Mouse (Mus musculus) macrophage (primary cell): ENCODE measurements around the gene Kat7. TPM values are rescaled to one million over a fixed set of nuclear protein-coding genes. Genes with fewer than 3 reads are reported as not detected.

ENCODE experiments used
- H3K27ac ChIP-seq: fragments of 350-480 bp; formaldehyde crosslinking; 2 replicates; pipeline ENCODE4 v1.9.0; 2021
- H3K36me3 ChIP-seq: fragments of 350-480 bp; formaldehyde crosslinking; 2 replicates; pipeline ENCODE4 v1.9.0; 2021; ENCODE audit errors: inconsistent target
- H3K4me3 ChIP-seq: fragments of 350-480 bp; formaldehyde crosslinking; 2 replicates; pipeline ENCODE4 v1.9.0; 2021; ENCODE audit errors: inconsistent target
- H3K79me2 ChIP-seq: fragments of 350-480 bp; formaldehyde crosslinking; 2 replicates; pipeline ENCODE4 v1.9.0; 2021; ENCODE audit errors: inconsistent target
- WGBS: methylation state at CpG from one replicate; pipeline ENCODE4 v1.1.7; 2026; ENCODE audit warnings: inconsistent platforms; ENCODE audit not compliant: missing documents; 5-methylcytosine and 5-hydroxymethylcytosine counted together
- polyA plus RNA-seq: library from polyadenylated mRNA; stranded (reverse); fragments of 250-400 nt; gene quantifications from 3 replicates; pipeline ENCODE4 v1.2.4, GENCODE M21; 2018; ENCODE audit warnings: inconsistent platforms

Kat7 gene
- polyA plus RNA-seq, 1 experiment from 2014 or later: 38.3 TPM

DNA sequence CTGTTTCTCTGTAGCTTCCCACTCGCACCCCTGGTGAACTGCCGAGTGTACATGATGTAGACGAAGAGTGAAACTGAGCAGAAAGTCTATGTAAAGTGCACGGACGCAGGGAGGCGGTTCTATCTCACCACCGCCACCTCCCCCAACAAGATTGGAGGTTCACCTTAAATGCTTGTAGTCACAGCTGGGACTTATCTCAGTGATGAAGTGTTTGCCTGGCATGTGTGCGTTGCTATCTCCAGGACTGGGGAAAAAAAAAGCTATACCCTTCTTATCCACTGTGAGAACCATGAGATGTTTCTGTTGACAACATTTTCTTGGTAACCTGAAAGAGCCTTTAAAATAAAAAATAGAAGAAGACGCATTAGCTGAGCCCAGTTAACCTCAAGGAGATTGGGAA, 8.1 kb upstream of the Kat7 start:
- H3K36me3 ChIP-seq: no peaks in the 10 kb centered on the region
- H3K4me3 ChIP-seq: no peak overlapping the region
- 96% methylated on average over 9 of the region's 9 CpGs for WGBS
- no peak overlapping the region for H3K27ac ChIP-seq
- no peaks in the 10 kb centered on the region for H3K79me2 ChIP-seq

DNA sequence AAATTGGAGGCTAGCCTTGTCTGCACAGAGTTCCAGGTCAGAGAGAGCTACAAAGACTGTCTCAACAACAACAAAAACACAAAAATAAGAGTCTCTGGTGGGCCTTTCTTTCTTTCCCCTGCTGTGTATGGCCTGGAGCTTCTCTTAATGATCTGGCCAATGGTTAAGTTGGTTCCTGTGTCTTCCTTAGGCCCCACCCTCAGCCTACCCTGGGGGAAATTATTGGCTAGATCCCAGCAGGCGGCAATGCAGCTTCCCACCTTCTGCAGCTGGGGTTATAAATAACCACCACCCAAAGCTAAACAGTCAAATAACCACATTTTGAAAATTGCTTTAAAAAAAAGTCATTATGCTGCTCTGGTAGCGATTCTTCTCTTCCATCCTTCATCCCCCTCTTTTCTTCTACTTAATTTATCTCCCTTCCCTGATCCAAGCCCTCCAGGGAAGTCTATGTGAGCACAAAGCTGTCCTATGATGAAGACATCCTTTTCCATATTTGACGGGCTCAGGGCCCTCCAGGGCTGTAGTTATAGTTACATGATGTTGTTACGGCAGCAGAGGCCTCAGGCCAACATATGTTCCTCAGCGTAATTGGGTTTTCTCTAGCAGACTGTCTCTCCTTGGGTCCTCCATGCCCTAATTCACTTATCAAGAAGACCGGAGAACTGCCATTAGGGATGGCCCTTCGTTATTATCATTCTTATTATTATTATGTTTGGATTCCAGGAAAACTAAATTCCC, 5.3 kb upstream of the Kat7 start:
- Histone ChIP-seq H3K27ac (no peak overlapping the region), H3K36me3 (no peaks in the 10 kb centered on the region), H3K79me2 (peaks cover 5% of the 10 kb centered on the region; the same call in 1 of the 2 replicates), H3K4me3 (no peak overlapping the region)
- WGBS: 73% methylated on average over 7 of the region's 7 CpGs

DNA sequence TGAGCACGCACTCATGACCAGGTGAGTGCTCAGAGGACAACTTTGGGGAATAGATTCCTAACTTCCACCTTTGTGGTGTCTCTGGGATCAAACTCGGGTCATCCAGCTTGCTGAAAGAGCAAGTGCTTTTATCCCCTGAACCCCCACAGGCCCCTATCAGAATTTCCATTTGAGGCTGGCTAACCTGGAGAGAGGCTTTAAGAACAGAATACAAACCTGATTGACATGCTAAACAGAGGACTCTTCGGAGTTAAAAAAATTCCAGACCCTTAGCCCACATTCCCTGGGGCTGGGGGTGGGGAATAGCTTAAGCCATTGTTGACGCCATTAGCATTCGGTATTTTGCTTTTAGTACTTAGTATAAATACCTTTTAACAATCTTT, 1.4 kb upstream of the Kat7 start:
- Histone ChIP-seq H3K4me3 (peak overlapping the region; percentile 92; the same call in 1 of the 2 replicates), H3K79me2 (peaks cover 35% of the 10 kb centered on the region), H3K36me3 (no peaks in the 10 kb centered on the region; the same call in 1 of the 2 replicates), H3K27ac (no peak overlapping the region)
- WGBS: 78% methylated on average over 3 of the region's 5 CpGs

DNA sequence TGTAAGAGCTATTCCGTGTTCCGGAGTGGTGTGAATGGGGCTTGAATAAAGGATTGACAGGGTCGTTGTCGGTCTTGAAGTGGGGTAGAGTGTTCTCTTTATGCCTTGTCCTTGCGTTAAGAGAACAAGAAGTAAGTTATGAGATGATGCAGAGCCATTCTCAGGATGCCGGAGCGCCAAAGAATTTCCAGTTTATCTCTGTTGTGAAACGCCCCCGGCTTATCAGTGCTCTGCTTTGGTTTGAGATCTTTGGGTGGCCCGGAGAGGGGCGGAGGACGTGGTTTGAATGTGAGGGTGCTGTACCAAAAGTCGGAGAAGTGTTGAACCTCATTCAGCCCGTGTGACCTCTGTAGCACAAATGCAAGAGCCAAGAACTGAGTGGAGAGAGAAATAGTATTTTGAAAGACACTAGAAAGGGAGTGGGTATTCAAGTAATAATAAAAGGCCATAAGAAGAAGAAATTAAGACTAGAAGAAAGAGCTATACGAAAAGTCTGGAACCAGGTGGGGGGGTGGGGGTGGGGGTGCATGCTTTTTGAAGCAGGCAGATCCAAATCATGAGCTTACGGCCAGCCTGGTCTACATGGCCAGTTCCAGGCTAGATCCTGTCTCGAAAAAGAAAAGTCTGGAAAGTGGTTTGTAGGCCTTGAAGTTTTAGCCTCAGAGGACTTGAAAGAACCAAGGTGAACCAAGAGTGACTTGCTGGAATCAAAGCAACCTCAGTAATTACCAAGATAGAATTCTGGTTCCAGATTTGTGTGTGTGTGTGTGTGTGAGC, 790 bp upstream of the Kat7 start:
- Histone ChIP-seq H3K36me3 (peaks cover 6% of the 10 kb centered on the region), H3K4me3 (peak overlapping the region; percentile 92), H3K79me2 (peaks cover 41% of the 10 kb centered on the region), H3K27ac (peak overlapping the region; percentile 72)
- WGBS: 5% methylated on average over 17 of the region's 17 CpGs

DNA sequence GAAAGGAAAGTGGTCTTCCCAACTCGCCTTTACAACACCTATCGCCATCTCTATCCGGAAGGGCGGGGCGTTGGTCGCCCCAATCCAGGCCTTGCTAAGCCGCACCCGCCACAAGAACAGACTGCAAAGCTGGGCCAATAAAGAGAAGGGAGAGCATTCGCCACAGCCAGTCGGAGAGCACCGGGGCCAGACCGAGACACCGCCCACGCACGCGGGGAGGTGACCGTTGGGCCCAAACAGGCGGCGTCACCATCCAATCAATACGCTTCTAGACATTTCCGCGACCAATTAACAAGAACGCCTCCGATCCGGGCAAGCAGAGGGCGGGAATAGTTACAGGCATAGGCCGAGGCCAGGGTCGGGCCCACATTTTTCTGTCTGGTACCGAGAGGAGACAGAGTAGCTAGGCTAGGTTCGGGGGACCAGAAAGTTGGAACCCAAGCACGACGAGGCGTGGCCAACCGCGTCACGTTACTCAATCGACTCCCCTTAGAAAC, 488 bp downstream of the Kat7 start:
- peak overlapping the region; percentile 86 for H3K27ac ChIP-seq
- peaks cover 18% of the 10 kb centered on the region for H3K36me3 ChIP-seq
- peak overlapping the region; percentile 92 for H3K4me3 ChIP-seq
- H3K79me2 ChIP-seq: peaks cover 54% of the 10 kb centered on the region
- WGBS: 0% methylated on average over 33 of the region's 37 CpGs

DNA sequence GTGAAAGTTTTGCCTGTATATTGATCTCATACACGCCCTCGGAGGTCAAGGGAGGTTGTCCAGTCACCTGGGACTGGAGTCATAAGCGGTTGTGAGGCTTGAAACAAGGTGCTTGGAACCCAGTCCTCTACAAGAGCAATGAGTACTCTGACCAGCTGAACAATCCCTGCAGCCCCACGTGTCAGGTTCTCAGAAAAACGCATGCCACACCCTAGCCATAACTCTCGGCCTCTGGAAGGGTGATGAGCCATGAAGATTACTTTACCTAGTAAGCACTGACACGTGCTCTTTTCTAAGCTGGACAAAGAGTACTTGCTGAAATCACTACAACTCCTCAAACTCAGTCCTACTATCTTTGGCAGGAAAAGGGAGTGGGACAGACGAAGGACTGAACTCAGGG, 2.5 kb downstream of the Kat7 start:
- whole genome bisulfite sequencing: 92% methylated on average over 8 of the region's 8 CpGs
- no peak overlapping the region for H3K27ac ChIP-seq
- H3K36me3 ChIP-seq: peaks cover 38% of the 10 kb centered on the region
- H3K79me2 ChIP-seq: peaks cover 74% of the 10 kb centered on the region
- no peak overlapping the region for H3K4me3 ChIP-seq

DNA sequence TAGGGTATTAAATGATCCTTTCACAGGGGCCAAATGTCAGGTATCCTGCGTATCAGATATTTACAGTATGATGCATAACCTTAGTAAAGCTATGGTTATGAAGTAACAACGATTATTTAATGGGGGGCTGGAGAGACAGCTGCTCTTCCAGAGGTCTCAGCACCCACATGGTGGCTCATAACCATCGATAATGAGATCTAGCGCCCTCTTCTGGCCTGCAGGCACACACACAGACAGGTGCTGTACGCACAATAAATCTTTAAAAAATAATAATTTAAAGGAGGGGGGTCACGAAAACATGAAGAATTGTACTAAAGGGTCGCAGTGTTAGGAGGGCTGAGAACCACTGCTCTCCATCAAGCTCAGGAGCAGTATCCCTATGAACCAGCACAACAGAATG, 4.4 kb downstream of the Kat7 start:
- Histone ChIP-seq H3K4me3 (no peak overlapping the region), H3K27ac (no peak overlapping the region), H3K79me2 (peaks cover 89% of the 10 kb centered on the region), H3K36me3 (peaks cover 56% of the 10 kb centered on the region)
- 94% methylated on average over 7 of the region's 7 CpGs for WGBS

DNA sequence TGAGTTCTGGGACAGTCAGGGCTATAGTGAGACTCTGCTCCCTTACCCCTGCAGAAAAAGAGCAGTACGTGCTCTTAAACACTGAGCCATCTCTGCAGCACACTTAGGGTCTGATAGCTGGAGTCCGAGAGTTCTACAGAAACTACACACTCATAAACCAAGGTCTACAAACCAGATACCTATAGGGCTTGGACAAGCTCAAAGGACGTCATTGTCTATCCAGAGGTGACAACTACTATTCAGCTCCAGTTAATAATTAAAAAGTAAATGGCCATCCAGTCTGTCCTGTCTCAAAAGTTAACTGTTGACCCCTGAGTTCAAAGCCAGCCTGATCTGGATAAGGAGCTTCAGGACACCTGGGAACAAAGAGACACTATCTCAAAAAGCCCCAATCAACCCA, 8.3 kb downstream of the Kat7 start:
- 90% methylated on average over 3 of the region's 3 CpGs for WGBS
- H3K27ac ChIP-seq: no peak overlapping the region
- H3K79me2 ChIP-seq: peaks cover 87% of the 10 kb centered on the region
- peaks cover 77% of the 10 kb centered on the region for H3K36me3 ChIP-seq
- H3K4me3 ChIP-seq: no peak overlapping the region

DNA sequence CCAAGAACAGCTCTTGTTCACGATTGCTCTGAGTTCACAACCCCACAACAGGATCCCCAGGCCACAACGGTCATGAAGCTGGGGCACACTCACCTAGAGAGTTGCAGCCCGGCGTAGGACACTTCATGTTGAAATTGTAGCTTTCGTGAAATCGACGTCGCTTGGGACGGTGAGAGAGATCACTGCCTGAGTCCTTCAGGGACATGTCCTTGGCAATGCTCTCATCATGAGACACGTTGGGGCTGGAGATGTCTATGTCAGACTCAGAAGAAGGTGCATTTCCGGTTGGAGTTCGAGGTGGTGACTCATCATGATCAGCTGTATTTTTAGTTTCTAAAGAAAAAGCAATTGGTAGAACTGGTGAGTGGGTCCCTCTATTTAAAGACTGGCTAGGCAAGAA, 10.2 kb downstream of the Kat7 start:
- Histone ChIP-seq H3K27ac (no peak overlapping the region), H3K36me3 (peaks cover 62% of the 10 kb centered on the region)

DNA sequence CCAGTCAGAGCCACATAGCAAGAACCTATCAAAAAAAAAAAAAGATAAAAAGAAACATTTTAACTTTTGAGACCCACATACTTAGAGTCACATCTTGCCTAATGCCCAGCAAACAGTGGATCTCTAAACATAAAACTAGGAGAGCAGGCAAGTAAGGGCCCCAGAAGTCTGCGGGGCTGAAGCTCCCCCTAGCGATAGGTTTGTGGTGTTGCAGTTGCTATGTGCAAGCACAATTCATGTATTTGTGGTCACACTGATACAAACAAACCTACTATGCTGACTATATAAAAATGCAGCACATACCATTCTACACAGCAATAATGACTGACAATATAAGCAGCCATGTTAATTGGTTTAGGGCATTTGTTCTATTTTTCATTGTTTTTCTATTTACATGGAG, 11.9 kb downstream of the Kat7 start:
- peaks cover 68% of the 10 kb centered on the region for H3K79me2 ChIP-seq
- WGBS: 0% methylated on average over 2 of the region's 2 CpGs

More for the DNA sequence above, 10.2 kb downstream of the Kat7 start:
- no peak overlapping the region for H3K4me3 ChIP-seq
- WGBS: 80% methylated on average over 12 of the region's 12 CpGs
- peaks cover 80% of the 10 kb centered on the region for H3K79me2 ChIP-seq

DNA sequence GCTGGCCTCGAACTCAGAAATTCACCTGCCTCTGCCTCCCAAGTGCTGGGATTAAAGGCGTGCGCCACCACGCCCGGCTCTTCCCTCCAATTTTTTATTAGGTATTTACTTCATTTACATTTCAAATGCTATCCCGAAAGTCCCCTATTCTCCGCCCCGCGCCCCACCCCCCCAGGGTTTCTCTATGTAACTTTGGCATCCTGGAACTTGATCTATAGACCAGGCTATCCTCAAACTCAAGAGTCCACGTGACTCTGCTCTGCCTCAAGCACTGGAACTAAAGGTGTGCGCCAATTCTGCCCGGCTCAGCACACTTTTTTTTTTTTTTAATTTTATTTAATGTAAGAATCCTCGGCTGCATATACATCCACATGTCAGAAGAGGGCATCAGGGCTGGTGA, 14.3 kb downstream of the Kat7 start:
- Histone ChIP-seq H3K79me2 (peaks cover 53% of the 10 kb centered on the region), H3K27ac (no peak overlapping the region), H3K36me3 (peaks cover 23% of the 10 kb centered on the region), H3K4me3 (no peak overlapping the region)
- 91% methylated on average over 8 of the region's 13 CpGs for WGBS

More for the DNA sequence above, 11.9 kb downstream of the Kat7 start:
- H3K27ac ChIP-seq: no peak overlapping the region
- peaks cover 45% of the 10 kb centered on the region for H3K36me3 ChIP-seq
- no peak overlapping the region for H3K4me3 ChIP-seq

DNA sequence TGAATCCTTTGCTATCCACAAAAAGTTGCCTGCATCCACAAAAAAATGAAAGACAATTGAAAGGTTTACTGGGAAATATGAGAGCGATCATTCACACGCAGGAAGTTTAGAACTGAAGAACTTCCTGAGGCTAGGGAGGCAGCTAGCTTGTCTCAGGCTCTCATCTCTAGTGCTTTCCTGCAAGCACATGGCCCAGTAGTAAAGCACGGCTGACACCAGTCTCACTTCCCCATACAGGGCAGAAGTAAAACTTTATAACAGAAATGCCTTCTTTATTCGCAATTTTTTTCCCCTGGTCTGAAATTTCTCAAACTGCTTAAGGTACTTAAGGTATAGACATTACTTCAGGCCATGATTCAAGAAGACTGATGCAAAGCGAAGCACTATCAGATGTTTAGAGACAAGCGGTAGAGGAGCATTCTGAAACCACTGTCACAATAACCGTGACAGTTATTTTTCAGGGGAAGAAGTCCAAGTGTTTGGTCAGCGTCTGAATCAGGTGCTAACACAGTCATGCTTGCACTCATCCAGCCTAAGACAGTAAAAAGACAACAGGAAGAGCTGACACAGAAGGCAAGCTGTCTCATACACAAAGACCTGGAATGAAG, 16.9 kb downstream of the Kat7 start:
- Histone ChIP-seq H3K36me3 (peaks cover 29% of the 10 kb centered on the region), H3K27ac (peak overlapping the region; percentile 76), H3K4me3 (no peak overlapping the region), H3K79me2 (peaks cover 51% of the 10 kb centered on the region)
- WGBS: 0% methylated on average over 8 of the region's 8 CpGs

DNA sequence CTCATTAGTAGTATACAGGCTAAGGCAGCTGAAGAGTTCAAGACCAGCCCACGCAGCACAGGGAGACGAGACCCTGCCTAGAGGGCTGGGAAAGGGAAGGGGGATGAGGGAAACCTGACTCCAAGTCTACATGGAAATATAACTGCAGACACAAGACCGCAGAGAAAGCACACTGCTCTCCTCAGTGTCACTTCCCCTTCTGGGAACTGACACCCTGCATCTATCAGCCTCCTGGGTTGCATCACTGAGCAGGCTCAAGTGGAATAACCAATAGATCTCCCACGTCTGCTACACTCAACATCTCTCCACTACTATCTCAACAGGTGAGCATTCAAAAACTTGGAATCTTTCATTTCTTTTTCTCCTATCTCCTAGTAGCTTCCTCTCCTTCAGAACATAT, 18.0 kb downstream of the Kat7 start:
- H3K79me2 ChIP-seq: peaks cover 40% of the 10 kb centered on the region
- no peak overlapping the region for H3K4me3 ChIP-seq
- H3K27ac ChIP-seq: peak overlapping the region; percentile 76
- WGBS: 3% methylated on average over 4 of the region's 4 CpGs
- H3K36me3 ChIP-seq: peaks cover 36% of the 10 kb centered on the region

DNA sequence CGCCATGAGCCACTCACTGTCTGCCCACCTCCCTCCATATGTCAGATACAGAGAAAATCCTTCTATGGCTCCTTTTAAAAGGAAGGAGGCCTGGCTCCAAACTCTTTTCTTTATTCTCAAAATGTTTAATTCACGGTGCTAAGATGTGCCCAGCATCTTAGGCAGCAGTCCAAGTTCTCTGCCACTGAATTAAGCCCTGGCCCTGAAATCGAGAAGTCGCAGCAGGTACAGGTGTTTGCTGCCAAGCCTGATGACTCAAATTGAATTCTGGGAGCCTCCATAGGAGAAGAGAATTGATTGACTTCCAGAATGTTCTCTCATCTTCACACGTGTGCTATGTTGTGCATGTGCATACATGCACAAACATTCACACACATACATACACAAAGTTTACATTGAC, 27.7 kb downstream of the Kat7 start:
- Histone ChIP-seq H3K36me3 (peaks cover 89% of the 10 kb centered on the region), H3K27ac (no peak overlapping the region), H3K4me3 (no peak overlapping the region), H3K79me2 (no peaks in the 10 kb centered on the region)
- 96% methylated on average over 5 of the region's 5 CpGs for WGBS
